Mouse (Mus musculus): Measurements from ENCODE around the gene Cwf19l2.

DNA sequence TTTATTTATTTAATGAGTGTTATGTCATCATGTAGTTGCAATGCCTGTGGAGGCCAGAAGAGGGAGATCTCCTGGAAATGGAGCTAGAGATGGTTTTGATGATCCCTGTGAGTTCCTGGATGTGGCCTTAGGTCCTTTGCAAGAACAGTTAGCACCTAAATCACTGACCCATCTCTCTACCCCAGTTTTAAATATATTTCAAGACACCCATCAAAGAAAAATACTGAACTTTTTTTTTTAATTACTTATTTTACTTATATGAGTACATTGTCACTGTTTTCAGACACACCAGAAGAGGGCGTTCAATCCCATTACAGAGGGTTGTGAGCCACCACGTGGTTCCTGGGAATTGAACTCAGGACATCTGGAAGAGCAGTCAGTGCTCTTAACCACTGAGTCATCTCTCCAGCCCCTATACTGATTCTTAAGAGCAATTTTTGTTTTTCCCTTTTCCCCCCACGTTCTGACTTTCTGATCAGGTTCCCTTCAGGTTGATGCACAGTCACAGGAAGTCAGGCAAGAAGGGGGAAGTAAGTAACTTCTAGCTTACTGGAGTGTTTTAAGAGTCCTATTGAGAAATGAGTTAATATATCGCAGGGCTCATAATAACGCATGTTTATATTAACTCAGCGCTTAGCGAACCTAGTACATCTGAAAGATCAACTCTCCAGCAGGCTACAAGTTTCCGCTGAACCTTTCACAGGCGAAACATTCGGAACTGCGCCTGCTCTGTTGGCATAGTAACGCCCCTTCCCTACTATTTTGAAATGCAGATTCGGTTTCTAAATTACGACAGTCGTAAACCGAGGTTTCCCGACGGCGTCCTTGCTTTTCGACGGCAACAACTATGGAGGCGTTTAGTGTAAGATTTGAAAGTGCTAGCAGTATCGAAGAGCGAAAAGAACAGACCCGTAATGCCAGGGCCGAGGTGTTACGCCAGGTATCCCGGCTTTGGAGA lies at the start of gene Cwf19l2:
- TF ChIP-seq CTCF (IDR thresholded peaks at IDR 0.05; ENCODE audit: extremely low read depth, insufficient read length, insufficient replicate concordance, low read depth, low read length) (peak; percentile 48; the same call in 1 of the 2 replicates), POLR2A (IDR thresholded peaks at IDR 0.05; ENCODE audit: low read depth, low read length) (peak; percentile 40; the same call in 1 of the 2 replicates)
